Mouse (Mus musculus) CH12.LX (cell line): ENCODE data around the gene Dpysl5. TPM values are rescaled to one million over a fixed set of nuclear protein-coding genes. Genes with fewer than 3 reads are reported as not detected.

Experiments used
- DNase-seq: peaks from one replicate; pipeline ENCODE4 v3.0.0-alpha.2; 2013; ENCODE audit errors: extremely low read depth
- H3K27ac ChIP-seq: 2 replicates; pipeline ENCODE4 v1.5.1; 2012; ENCODE audit warnings: low read depth, mild to moderate bottlenecking, control low read depth, moderate library complexity; ENCODE audit not compliant: insufficient read depth
- H3K27me3 ChIP-seq: replicated peaks from 2 replicates; pipeline ENCODE3; 2012; ENCODE audit warnings: inconsistent platforms
- H3K36me3 ChIP-seq, 2 experiments: replicated peaks in 1 of 2; 2 replicates each; pipeline versions ENCODE3 to v1.6.1; 2012; ENCODE audit warnings: inconsistent platforms in 1 of 2, low read length in 1 of 2, mild to moderate bottlenecking in 1 of 2, mixed read lengths in 1 of 2, moderate library complexity in 1 of 2; ENCODE audit not compliant: control insufficient read depth in 1 of 2, insufficient read depth in 1 of 2
- H3K4me1 ChIP-seq, 2 experiments: 2 replicates each; pipeline ENCODE4 v1.6.1; 2012; ENCODE audit warnings: inconsistent platforms in 1 of 2, moderate library complexity in 1 of 2; ENCODE audit not compliant: insufficient read depth in 2 of 2, control insufficient read depth in 1 of 2
- H3K4me2 ChIP-seq: 2 replicates; pipeline ENCODE4 v1.6.1; 2012; ENCODE audit warnings: low read depth, mild to moderate bottlenecking, control low read depth; ENCODE audit not compliant: poor library complexity, insufficient read depth, severe bottlenecking
- H3K4me3 ChIP-seq, 3 experiments: fragments of 150-350 bp in 1 of 3; sonication (generic) in 1 of 3; replicated peaks in 1 of 3; 2 replicates each; pipeline versions ENCODE3 to v1.5.1; 2011 to 2012; ENCODE audit warnings: low read depth in 2 of 3, low read length in 2 of 3, mild to moderate bottlenecking in 2 of 3, moderate library complexity in 2 of 3, control low read depth in 1 of 3, improper control_type of control experiment in 1 of 3, inconsistent platforms in 1 of 3, mixed read lengths in 1 of 3; ENCODE audit not compliant: poor library complexity in 1 of 3
- H3K79me2 ChIP-seq: replicated peaks from 2 replicates; pipeline ENCODE4 v1.6.1; 2012; ENCODE audit warnings: mild to moderate bottlenecking, moderate library complexity; ENCODE audit not compliant: control insufficient read depth, poor library complexity, insufficient read depth, severe bottlenecking; ENCODE audit errors: extremely low read depth
- H3K9ac ChIP-seq: 2 replicates; pipeline ENCODE4 v1.6.1; 2012; ENCODE audit warnings: low read depth, mild to moderate bottlenecking, control low read depth, moderate library complexity; ENCODE audit not compliant: insufficient read depth
- H3K9me3 ChIP-seq: replicated peaks from 2 replicates; pipeline ENCODE3; 2012; ENCODE audit warnings: low read length, inconsistent platforms, mixed read lengths
- CTCF ChIP-seq, 2 experiments: IDR thresholded peaks in 1 of 2; conservative IDR thresholded peaks in 1 of 2; 2 replicates each; pipeline ENCODE4 v1.5.1; 2011 to 2012; ENCODE audit warnings: low read depth in 2 of 2, low read length in 2 of 2, improper control_type of control experiment in 1 of 2, inconsistent platforms in 1 of 2, mild to moderate bottlenecking in 1 of 2, moderate library complexity in 1 of 2
- ETS1 ChIP-seq: conservative IDR thresholded peaks from 2 replicates; pipeline ENCODE4 v1.6.1; 2012; ENCODE audit warnings: low read depth, mild to moderate bottlenecking, inconsistent platforms, low read length, improper control_type of control experiment, moderate library complexity
- GABPA ChIP-seq: IDR thresholded peaks from 2 replicates; pipeline ENCODE4 v1.6.1; 2012; ENCODE audit warnings: low read depth, low read length, improper control_type of control experiment, inconsistent platforms; ENCODE audit not compliant: insufficient replicate concordance
- IRF4 ChIP-seq: IDR thresholded peaks from 2 replicates; pipeline ENCODE4 v1.6.1; 2014; ENCODE audit warnings: low read depth, mild to moderate bottlenecking, inconsistent platforms, low read length, improper control_type of control experiment
- JUND ChIP-seq: conservative IDR thresholded peaks from 2 replicates; pipeline ENCODE4 v1.6.1; 2011; ENCODE audit warnings: low read depth, low read length, improper control_type of control experiment
- MAFK ChIP-seq: IDR thresholded peaks from 2 replicates; pipeline ENCODE4 v1.6.1; 2011; ENCODE audit warnings: low read length, improper control_type of control experiment; ENCODE audit not compliant: insufficient replicate concordance
- MAX ChIP-seq: IDR thresholded peaks from 2 replicates; pipeline ENCODE4 v1.6.1; 2011; ENCODE audit warnings: low read length, improper control_type of control experiment
- MEF2A ChIP-seq: IDR thresholded peaks from 2 replicates; pipeline ENCODE4 v1.6.1; 2014; ENCODE audit warnings: low read depth, mild to moderate bottlenecking, inconsistent platforms, low read length, improper control_type of control experiment, borderline replicate concordance
- MYC ChIP-seq: IDR thresholded peaks from 2 replicates; pipeline ENCODE4 v1.6.1; 2011; ENCODE audit warnings: low read depth, mild to moderate bottlenecking, improper control_type of control experiment, low read length
- PAX5 ChIP-seq: IDR thresholded peaks from 2 replicates; pipeline ENCODE4 v1.6.1; 2012; ENCODE audit warnings: low read length, inconsistent platforms, mixed read lengths
- POLR2AphosphoS2 ChIP-seq: IDR thresholded peaks from 2 replicates; pipeline ENCODE4 v1.6.1; 2011; ENCODE audit warnings: low read depth, low read length, improper control_type of control experiment
- RAD21 ChIP-seq: IDR thresholded peaks from 2 replicates; pipeline ENCODE4 v1.6.1; 2011; ENCODE audit warnings: low read depth, mild to moderate bottlenecking, low read length, improper control_type of control experiment, moderate library complexity
- SMC3 ChIP-seq: IDR thresholded peaks from 2 replicates; pipeline ENCODE4 v1.6.1; 2011; ENCODE audit warnings: low read depth, low read length, improper control_type of control experiment
- TBP ChIP-seq: conservative IDR thresholded peaks from 2 replicates; pipeline ENCODE4 v1.6.1; 2011; ENCODE audit warnings: low read depth, low read length, improper control_type of control experiment
- UBTF ChIP-seq: IDR thresholded peaks from 2 replicates; pipeline ENCODE4 v1.6.1; 2012; ENCODE audit warnings: low read depth, mild to moderate bottlenecking, inconsistent platforms, low read length, improper control_type of control experiment, moderate library complexity
- USF1 ChIP-seq: IDR thresholded peaks from 2 replicates; pipeline ENCODE4 v1.6.1; 2014; ENCODE audit warnings: low read depth, mild to moderate bottlenecking, inconsistent platforms, low read length, improper control_type of control experiment
- USF2 ChIP-seq: conservative IDR thresholded peaks from 2 replicates; pipeline ENCODE4 v1.6.1; 2011; ENCODE audit warnings: low read depth, low read length, improper control_type of control experiment
- ZC3H11A ChIP-seq: IDR thresholded peaks from 2 replicates; pipeline ENCODE4 v1.6.1; 2012; ENCODE audit warnings: low read depth, mild to moderate bottlenecking, inconsistent platforms, low read length, improper control_type of control experiment
- dilution Hi-C: fragments of 300-500 bp; cut with MboI; formaldehyde crosslinking; loops from 2 replicates; pipeline ENCODE4 v1.14.3; 2020; ENCODE audit warnings: low sequenced_read_pairs; ENCODE audit not compliant: extremely low pct_unique_long_range_greater_than_20kb, extremely low pct_ligation_motif_present
- in situ Hi-C: fragments of 300-500 bp; cut with MboI; formaldehyde crosslinking; loops from 3 replicates; pipeline ENCODE4 v1.14.3; 2019; ENCODE audit warnings: low sequenced_read_pairs, low pct_ligation_motif_present, low pct_unique_long_range_greater_than_20kb, mixed read lengths
- polyA plus RNA-seq: library from polyadenylated mRNA; unstranded; fragments of >175 nt; gene quantifications from 2 replicates; pipeline ENCODE4 v1.2.1, GENCODE M21; 2012; ENCODE audit warnings: low read depth; ENCODE audit not compliant: insufficient read length
- total RNA-seq, 2 experiments: library from RNA; depleted of rRNA; stranded (reverse); fragments of 300-350 nt in 1 of 2; fragments of >200 nt in 1 of 2; gene quantifications; 2 replicates each; pipeline ENCODE4 v1.2.3; 2012 to 2014

Gene Dpysl5
- total and polyA plus RNA-seq, 3 experiments = 0.21 TPM; not detected in 2

DNA sequence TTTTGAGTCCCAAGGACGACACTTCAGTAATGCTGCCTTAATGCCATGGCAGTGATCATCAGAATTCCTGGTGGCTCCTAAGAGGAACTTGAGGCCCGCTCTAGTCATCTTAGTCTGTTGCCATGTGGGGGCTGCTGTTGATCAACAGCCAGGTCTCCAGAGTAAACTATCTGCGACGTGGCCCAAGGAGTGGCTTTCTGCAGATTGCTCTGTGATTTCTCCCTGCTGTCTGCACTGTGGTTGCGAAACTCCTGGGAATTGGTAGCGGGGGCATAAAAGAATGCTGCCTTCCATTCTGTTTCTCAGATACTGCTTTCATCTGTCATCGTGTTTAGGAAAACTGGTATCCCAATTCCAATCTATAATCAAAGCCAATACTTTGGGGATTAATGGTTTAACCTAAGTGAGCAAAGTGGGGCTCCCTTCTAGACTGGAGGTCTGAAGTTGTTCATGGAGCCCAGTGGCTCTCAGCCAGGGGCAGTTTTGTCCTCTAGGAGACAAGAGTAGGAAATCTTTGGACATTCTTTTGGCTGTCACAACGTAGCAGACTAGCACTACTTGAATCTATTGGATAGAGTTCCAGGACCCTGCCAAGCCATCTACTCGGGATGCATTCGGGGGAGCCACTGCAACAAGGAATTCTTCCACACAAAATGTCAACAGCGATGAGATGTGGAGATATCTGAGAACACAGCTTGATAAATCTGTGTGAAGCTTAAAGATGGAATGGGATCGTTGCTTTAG lies 91.5 kb downstream of the Dpysl5 start:
- no peak overlapping the region for H3K9ac ChIP-seq
- no peak for DNase-seq
- H3K27ac ChIP-seq = no peak overlapping the region
- H3K9me3 ChIP-seq = no peaks in the 10 kb centered on the region
- in situ Hi-C loops (loop anchor here (5.0 kb wide), 1 partner anchor 119 kb away; the partner anchor contains the start of gene Khk), dilution Hi-C loops (no loop called here)
- H3K4me1 ChIP-seq = no peaks in the 10 kb centered on the region
- no peak overlapping the region for H3K4me3 ChIP-seq
- H3K36me3 ChIP-seq = no peaks in the 10 kb centered on the region
- TF ChIP-seq MYC = no peak
- H3K27me3 ChIP-seq = peaks cover 64% of the 10 kb centered on the region
- no peaks in the 10 kb centered on the region for H3K79me2 ChIP-seq
- H3K4me2 ChIP-seq = no peak overlapping the region

DNA sequence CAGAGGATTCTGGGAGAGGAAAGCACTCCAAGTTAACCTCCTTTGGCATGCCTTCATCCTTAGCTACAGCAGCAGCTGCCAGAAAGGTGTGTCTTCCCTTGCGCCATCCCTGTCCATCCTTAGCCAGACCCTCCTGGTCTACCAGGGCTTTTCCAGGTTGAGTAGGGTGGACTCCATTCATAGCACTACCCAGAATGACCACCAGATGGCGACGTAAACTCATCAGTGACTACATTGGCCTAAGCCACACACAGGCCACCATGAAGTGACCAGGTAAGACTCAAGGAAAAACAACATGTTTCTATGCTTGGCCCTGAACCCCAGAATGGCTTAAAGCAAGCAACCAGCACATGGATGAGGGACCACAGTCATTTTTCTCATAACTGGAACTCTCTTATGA lies 94.7 kb downstream of the Dpysl5 start:
- H3K36me3 ChIP-seq = no peaks in the 10 kb centered on the region
- no peak overlapping the region for H3K4me3 ChIP-seq
- TF ChIP-seq ETS1 = no peak
- TF ChIP-seq POLR2AphosphoS2 = no peak
- no peak for TF ChIP-seq JUND
- TF ChIP-seq SMC3 = peak; percentile 94
- no peak for TF ChIP-seq UBTF
- TF ChIP-seq MEF2A = no peak
- TF ChIP-seq GABPA = no peak
- no peak for TF ChIP-seq MYC
- TF ChIP-seq RAD21 = peak; percentile 96
- peak; percentile 94 to 97 for TF ChIP-seq CTCF (conservative IDR thresholded peaks at IDR 0.05 in 1 of 2, IDR thresholded peaks at IDR 0.05 in 1 of 2; ENCODE audit: low read depth in 2 of 2, low read length in 2 of 2)
- no peak for TF ChIP-seq IRF4
- TF ChIP-seq MAX = no peak
- no peak for TF ChIP-seq TBP
- TF ChIP-seq ZC3H11A = peak; percentile 53
- TF ChIP-seq USF1 = no peak
- no peak for TF ChIP-seq USF2
- TF ChIP-seq MAFK = no peak
- TF ChIP-seq PAX5 = no peak
- TF ChIP-seq, all 38 proteins: peak for 4
- H3K4me1 ChIP-seq = no peaks in the 10 kb centered on the region
- H3K27ac ChIP-seq = no peak overlapping the region
- no peaks in the 10 kb centered on the region for H3K9me3 ChIP-seq
- in situ Hi-C loops = no loop called here
- DNase-seq = peak; percentile 78
- no peaks in the 10 kb centered on the region; the same call in 1 of the 2 replicates for H3K79me2 ChIP-seq
- dilution Hi-C loops = no loop called here
- no peak overlapping the region for H3K9ac ChIP-seq
- no peak overlapping the region for H3K4me2 ChIP-seq
- peaks cover 57% of the 10 kb centered on the region for H3K27me3 ChIP-seq
